Mouse (Mus musculus) E14TG2a.4 (cell line): ENCODE results near the gene Slc24a5.

Source experiments
- CTCF ChIP-seq: conservative IDR thresholded peaks from 2 replicates; pipeline ENCODE4 v1.5.1; 2014; ENCODE audit warnings: low read length
- POU5F1 ChIP-seq: IDR thresholded peaks from 2 replicates; pipeline ENCODE4 v1.6.1; 2014; ENCODE audit warnings: low read length, borderline replicate concordance

GRCm38 (mm10) chr2:125122624-125123476 is 54.9 kb downstream of the Slc24a5 start:
- no peak for TF ChIP-seq CTCF
- no peak for TF ChIP-seq POU5F1
